Mouse (Mus musculus) right cerebral cortex, adult 2 months (tissue): ENCODE measurements at regions not wholly inside any gene's neighbourhood (a gene's known extent, or its start where the extent isn't known, plus 50 kb on each side); places are given as distances from the start of the nearest gene placed in this dataset.
A peak's percentile ranks its signal among the peaks of the same experiment; 100 is the strongest.
"Not testable (repeated sequence)": the region's sequence is repeated elsewhere in the genome, so short reads cannot be mapped to it uniquely, and the experiment has no call there.

ENCODE experiments used
- DNase-seq, 2 experiments: peaks; one replicate each; pipeline ENCODE4 v3.0.0; 2021 to 2022; ENCODE audit warnings: low spot score in 2 of 2

- DNase-seq = no peak
Observed at GRCm38 (mm10) chr1:23034271-23034670, 67.8 kb downstream of the 4933415F23Rik start.

- DNase-seq = no peak
Observed at GRCm38 (mm10) chr1:23023536-23023935, 78.5 kb downstream of the 4933415F23Rik start.

- DNase-seq = no peak
Observed at GRCm38 (mm10) chr1:23007784-23008490, 94.1 kb downstream of the 4933415F23Rik start.

- no peak for DNase-seq
Observed at GRCm38 (mm10) chr1:23004882-23005281, 97.2 kb downstream of the 4933415F23Rik start.

- no peak for DNase-seq
Observed at GRCm38 (mm10) chr1:22996665-22997064, 105.4 kb downstream of the 4933415F23Rik start.

DNA sequence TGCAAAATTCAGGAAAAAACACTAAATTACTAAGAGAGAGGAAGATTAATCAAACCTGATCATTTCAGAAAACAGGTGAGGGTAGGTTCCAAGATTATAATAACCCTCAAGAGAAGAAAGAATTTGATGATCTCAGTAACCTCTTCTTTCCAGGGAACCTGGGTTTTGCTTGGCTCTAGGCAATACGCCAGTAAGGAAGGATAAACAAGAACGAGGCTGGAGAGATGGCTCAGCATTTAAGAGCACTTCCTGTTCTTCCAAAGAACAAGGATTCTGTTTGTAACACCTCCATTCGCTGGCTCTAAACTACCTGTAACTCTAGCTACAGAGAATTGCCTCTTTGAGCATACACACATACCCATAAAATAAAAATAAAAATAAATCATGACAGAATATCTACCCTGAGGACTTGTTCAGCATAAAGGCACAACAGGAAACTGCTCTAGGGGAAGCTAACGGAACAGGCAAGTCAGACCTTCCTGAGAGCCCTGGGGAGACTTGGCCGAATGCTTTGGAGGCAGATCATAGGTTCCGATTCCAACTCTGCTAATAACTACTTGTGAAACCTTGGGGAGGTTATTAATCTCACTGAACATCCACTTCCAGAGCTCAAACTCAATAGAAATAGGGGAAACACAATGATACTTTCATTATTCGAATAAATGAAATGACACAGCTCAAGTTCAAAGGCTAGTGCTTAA is 112.4 kb downstream of the 4933415F23Rik start:
- DNase-seq = no peak

DNA sequence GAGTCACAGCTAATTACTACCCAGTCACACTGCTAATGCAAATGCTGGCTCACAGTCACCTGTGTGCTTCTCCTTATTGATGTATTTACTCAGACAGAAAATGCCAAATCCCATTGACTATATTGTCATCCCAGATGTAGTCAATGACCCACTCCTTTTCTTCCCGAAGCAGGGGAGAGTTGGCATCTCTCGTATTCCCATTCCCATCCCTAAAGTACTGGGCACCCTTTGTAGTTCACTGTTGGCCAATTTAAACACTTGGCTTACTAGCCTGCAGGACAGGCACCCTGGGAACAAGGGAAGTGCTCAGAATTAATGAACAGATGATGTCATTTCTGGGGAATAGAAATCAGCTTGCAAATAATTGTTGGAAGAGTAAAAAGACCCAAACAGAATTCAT is 114.5 kb downstream of the 4933415F23Rik start:
- DNase-seq = no peak

DNA sequence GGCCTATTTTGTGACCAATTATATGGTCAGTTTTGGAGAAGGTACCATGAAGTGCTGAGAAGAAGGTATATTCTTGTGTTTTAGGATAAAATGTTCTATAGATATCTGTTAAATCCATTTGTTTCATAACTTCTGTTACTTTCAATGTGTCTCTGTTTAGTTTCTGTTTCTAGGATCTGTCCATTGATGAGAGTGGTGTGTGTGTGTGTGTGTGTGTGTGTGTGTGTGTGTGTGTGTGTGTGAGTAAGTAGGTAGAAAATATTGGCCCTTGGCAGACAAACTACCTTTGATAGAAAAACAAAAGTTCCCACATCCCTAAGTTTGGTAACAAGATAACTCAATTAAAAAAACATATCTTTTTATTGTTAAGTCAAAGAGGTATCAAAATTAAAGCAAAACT is 117.8 kb downstream of the 4933415F23Rik start:
- not testable (repeated sequence) for DNase-seq

- DNase-seq = no peak
Observed at GRCm38 (mm10) chr1:22974917-22975316, 127.1 kb downstream of the 4933415F23Rik start.

GRCm38 (mm10) chr1:22943995-22944394 is 138.2 kb upstream of the Rims1 start:
- DNase-seq = no peak

GRCm38 (mm10) chr1:22939816-22940215 is 134.0 kb upstream of the Rims1 start:
- peak; percentile 25 to 58 for DNase-seq

DNA sequence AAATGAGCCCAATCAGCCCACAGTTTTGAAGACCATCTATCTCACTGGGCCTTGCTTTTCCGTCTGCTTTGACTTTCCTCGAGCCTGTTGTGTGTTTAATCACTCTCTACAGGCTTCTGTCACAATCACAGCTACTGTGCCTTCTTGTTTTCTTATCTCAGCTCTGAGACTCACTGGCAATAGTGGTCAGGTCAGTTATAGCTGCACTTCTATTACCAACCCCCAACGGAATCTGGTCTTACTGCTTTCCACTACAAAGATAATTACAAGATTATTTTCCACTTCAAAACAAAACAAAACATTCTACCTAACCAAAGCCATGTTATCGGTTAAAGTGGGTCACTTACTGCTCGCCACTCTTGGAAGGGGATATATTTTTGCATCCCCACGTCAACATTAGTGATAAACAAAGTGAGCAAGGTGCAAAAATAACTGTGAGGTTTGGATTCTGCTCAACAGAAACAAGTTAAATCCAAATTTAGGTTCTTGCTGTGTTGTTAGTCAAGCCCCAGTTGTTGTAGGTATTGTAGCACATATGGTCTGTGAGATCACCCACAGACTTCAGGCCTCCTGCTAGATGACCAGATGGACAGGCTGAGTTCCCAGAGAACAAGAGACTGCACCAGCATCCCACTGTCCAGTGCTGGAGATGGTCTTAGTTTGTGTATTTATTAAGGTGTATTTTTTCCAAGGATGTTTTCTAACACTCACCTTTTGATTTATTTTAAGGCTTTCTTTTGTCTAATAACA is 125.5 kb upstream of the Rims1 start:
- DNase-seq = no peak

DNA sequence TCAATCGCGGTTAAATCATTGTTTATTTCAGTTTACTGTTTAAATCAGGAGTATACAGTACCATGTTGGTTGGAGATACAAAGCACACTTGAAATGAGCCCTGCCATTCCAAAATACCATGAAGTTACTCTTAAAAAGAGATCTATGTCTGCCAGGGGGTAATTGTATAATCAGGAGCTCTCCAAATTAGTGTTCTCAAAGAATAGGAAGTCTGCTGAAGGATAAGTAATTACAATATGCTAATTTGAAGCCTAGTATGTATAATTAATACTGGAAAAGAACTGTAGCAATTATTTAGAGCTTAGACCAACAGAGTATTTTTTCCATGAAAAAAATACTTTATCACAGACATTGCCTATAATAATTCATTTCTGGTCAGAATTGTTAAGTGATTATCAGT is 97.2 kb upstream of the Rims1 start:
- no peak for DNase-seq

- DNase-seq = no peak
Observed at GRCm38 (mm10) chr1:22901018-22901625, 95.3 kb upstream of the Rims1 start.

DNA sequence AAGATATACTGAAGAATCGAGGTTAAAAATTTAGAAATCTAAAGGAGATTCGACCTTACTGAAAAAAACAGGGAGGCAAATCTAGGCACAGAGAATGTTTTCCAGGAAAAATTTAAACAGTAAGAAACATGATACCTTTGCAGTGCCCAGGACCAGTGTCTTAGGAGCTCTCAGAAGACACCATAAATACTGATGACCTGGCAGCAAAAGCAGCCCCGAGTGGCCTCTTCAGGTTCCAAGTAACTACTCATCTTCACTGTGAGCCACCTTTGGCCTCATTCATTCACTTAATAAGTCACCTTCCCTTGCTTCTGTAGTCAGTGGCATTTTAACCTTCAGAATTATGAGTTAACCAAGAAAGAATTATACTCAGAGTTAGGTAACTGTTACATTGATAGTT is 89.3 kb upstream of the Rims1 start:
- DNase-seq = no peak

DNA sequence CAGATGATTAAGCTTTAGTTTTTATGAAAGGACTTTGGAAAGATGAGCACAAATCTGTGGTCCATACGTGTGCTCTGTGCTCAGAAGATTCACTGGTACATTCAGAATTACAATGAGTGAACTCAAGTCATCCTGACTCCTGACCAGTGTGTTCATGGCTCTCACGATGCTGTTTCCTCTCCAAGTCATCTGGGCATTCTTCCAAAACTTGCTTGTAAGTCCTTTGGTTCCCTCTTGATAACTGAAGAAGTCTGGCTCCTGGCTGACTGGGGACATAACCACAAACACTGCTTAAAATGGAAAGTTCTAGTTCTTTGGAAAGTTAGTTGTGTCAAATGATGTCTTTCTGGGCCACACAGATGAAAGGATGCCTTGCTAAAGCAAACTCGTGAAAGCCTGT is 57.2 kb upstream of the Rims1 start:
- no peak for DNase-seq
